Mouse (Mus musculus): ENCODE measurements at regions not wholly inside any gene's neighbourhood (a gene's known extent, or its start where the extent isn't known, plus 50 kb on each side); places are given as distances from the start of the nearest gene placed in this dataset.

- no peak for TF ChIP-seq CTCF (IDR thresholded peaks at IDR 0.05; ENCODE audit: low read depth, low read length)
- TF ChIP-seq POLR2A (IDR thresholded peaks at IDR 0.05; ENCODE audit: extremely low read depth, insufficient read depth, low read length): no peak
Measured at GRCm38 (mm10) chr1:127098871-127099420, 105.9 kb upstream of the Mgat5 start.

Data from liver, adult 2 months (tissue).